Mouse (Mus musculus): Measurements from ENCODE around the gene Ccr1l1. TPM values are rescaled to one million over a fixed set of nuclear protein-coding genes. Genes with fewer than 3 reads are reported as not detected.
"Not testable (repeated sequence)": the region's sequence is repeated elsewhere in the genome, so short reads cannot be mapped to it uniquely, and the experiment has no call there.

The Ccr1l1 gene
- polyA plus RNA-seq, 1 experiment from 2014 or later: not detected

GRCm38 (mm10) chr9:123975630-123976029 is 2.6 kb downstream of the Ccr1l1 start:
- no peak for ATAC-seq (ENCODE audit: insufficient number of reproducible peaks, low FRiP score, low TSS enrichment, low read depth)
- Histone ChIP-seq H3K27ac (replicated peaks; ENCODE audit: low read depth, low read length) (no peak overlapping the region), H3K4me3 (ENCODE audit: low read depth, low read length) (no peak overlapping the region), H3K9ac (ENCODE audit: low read length) (no peak overlapping the region), H3K4me1 (ENCODE audit: control insufficient read depth, insufficient read depth, low read length) (no peaks in the 10 kb centered on the region), H3K4me2 (ENCODE audit: low read depth, severe bottlenecking) (no peak overlapping the region), H3K27me3 (ENCODE audit: control insufficient read depth, insufficient read depth, low read length) (no peaks in the 10 kb centered on the region), H3K9me3 (ENCODE audit: control insufficient read depth, low read length) (no peaks in the 10 kb centered on the region), H3K36me3 (ENCODE audit: control insufficient read depth, insufficient read depth, low read length) (no peaks in the 10 kb centered on the region)
- 72% methylated on average over 2 of the region's 2 CpGs for WGBS
- DNase-seq (ENCODE audit: low spot score): no peak

GRCm38 (mm10) chr9:123968290-123968912 is 9.8 kb downstream of the Ccr1l1 start, which contains the start of gene Ccr1:
Gene Ccr1, minus strand, starts transcription at chr9:123968692.
- no peaks in the 10 kb centered on the region for H3K9me3 ChIP-seq (ENCODE audit: control insufficient read depth, low read length)
- ATAC-seq (ENCODE audit: insufficient number of reproducible peaks, low FRiP score, low TSS enrichment, low read depth) (no peak), DNase-seq (ENCODE audit: low spot score) (no peak)
- no peak within 1 kb of the TSS for H3K27ac ChIP-seq (replicated peaks; ENCODE audit: low read depth, low read length)
- H3K36me3 ChIP-seq (ENCODE audit: control insufficient read depth, insufficient read depth, low read length): no peaks in the 10 kb centered on the region
- no peaks in the 10 kb centered on the region for H3K4me1 ChIP-seq (ENCODE audit: control insufficient read depth, insufficient read depth, low read length)
- no peaks in the 10 kb centered on the region for H3K27me3 ChIP-seq (ENCODE audit: control insufficient read depth, insufficient read depth, low read length)
- no peak within 1 kb of the TSS for H3K4me2 ChIP-seq (ENCODE audit: low read depth, severe bottlenecking)
- 75% methylated on average over 1 of the region's 1 CpGs for WGBS
- no peak within 1 kb of the TSS for H3K9ac ChIP-seq (ENCODE audit: low read length)
- no peak within 1 kb of the TSS for H3K4me3 ChIP-seq (ENCODE audit: low read depth, low read length)

GRCm38 (mm10) chr9:123966858-123967495 is 11.2 kb downstream of the Ccr1l1 start:
- not testable (repeated sequence) for H3K27ac ChIP-seq (replicated peaks; ENCODE audit: low read depth, low read length); H3K4me2 ChIP-seq (ENCODE audit: low read depth, severe bottlenecking); H3K9me3 ChIP-seq (ENCODE audit: control insufficient read depth, low read length); H3K36me3 ChIP-seq (ENCODE audit: control insufficient read depth, insufficient read depth, low read length); H3K9ac ChIP-seq (ENCODE audit: low read length); ATAC-seq (ENCODE audit: insufficient number of reproducible peaks, low FRiP score, low TSS enrichment, low read depth); H3K4me1 ChIP-seq (ENCODE audit: control insufficient read depth, insufficient read depth, low read length); H3K27me3 ChIP-seq (ENCODE audit: control insufficient read depth, insufficient read depth, low read length); DNase-seq (ENCODE audit: low spot score); H3K4me3 ChIP-seq (ENCODE audit: low read depth, low read length)
- 84% methylated on average over 1 of the region's 4 CpGs for WGBS

GRCm38 (mm10) chr9:123964776-123965175 is 13.4 kb downstream of the Ccr1l1 start:
- H3K9me3 ChIP-seq (ENCODE audit: control insufficient read depth, low read length): no peaks in the 10 kb centered on the region
- no peak overlapping the region for H3K27ac ChIP-seq (replicated peaks; ENCODE audit: low read depth, low read length)
- H3K36me3 ChIP-seq (ENCODE audit: control insufficient read depth, insufficient read depth, low read length): no peaks in the 10 kb centered on the region
- no peak overlapping the region for H3K9ac ChIP-seq (ENCODE audit: low read length)
- no peak overlapping the region for H3K4me3 ChIP-seq (ENCODE audit: low read depth, low read length)
- no peak for ATAC-seq (ENCODE audit: insufficient number of reproducible peaks, low FRiP score, low TSS enrichment, low read depth)
- 81% methylated on average over 3 of the region's 3 CpGs for WGBS
- no peaks in the 10 kb centered on the region for H3K4me1 ChIP-seq (ENCODE audit: control insufficient read depth, insufficient read depth, low read length)
- H3K27me3 ChIP-seq (ENCODE audit: control insufficient read depth, insufficient read depth, low read length): no peaks in the 10 kb centered on the region
- no peak overlapping the region for H3K4me2 ChIP-seq (ENCODE audit: low read depth, severe bottlenecking)
- DNase-seq (ENCODE audit: low spot score): no peak

GRCm38 (mm10) chr9:123960161-123960560 is 18.0 kb downstream of the Ccr1l1 start:
- Histone ChIP-seq H3K9ac (ENCODE audit: low read length) (no peak overlapping the region), H3K9me3 (ENCODE audit: control insufficient read depth, low read length) (no peaks in the 10 kb centered on the region), H3K4me2 (ENCODE audit: low read depth, severe bottlenecking) (no peak overlapping the region), H3K27ac (replicated peaks; ENCODE audit: low read depth, low read length) (no peak overlapping the region), H3K27me3 (ENCODE audit: control insufficient read depth, insufficient read depth, low read length) (no peaks in the 10 kb centered on the region), H3K4me1 (ENCODE audit: control insufficient read depth, insufficient read depth, low read length) (no peaks in the 10 kb centered on the region), H3K36me3 (ENCODE audit: control insufficient read depth, insufficient read depth, low read length) (no peaks in the 10 kb centered on the region), H3K4me3 (ENCODE audit: low read depth, low read length) (no peak overlapping the region)
- WGBS: 71% methylated on average over 1 of the region's 1 CpGs
- DNase-seq (ENCODE audit: low spot score): no peak
- no peak for ATAC-seq (ENCODE audit: insufficient number of reproducible peaks, low FRiP score, low TSS enrichment, low read depth)

- no peak for DNase-seq (ENCODE audit: low spot score)
- H3K4me2 ChIP-seq (ENCODE audit: low read depth, severe bottlenecking): no peak overlapping the region
- ATAC-seq (ENCODE audit: insufficient number of reproducible peaks, low FRiP score, low TSS enrichment, low read depth): no peak
- H3K27me3 ChIP-seq (ENCODE audit: control insufficient read depth, insufficient read depth, low read length): no peaks in the 10 kb centered on the region
- H3K9me3 ChIP-seq (ENCODE audit: control insufficient read depth, low read length): no peaks in the 10 kb centered on the region
- WGBS: 79% methylated on average over 3 of the region's 3 CpGs
- no peaks in the 10 kb centered on the region for H3K36me3 ChIP-seq (ENCODE audit: control insufficient read depth, insufficient read depth, low read length)
- H3K27ac ChIP-seq (replicated peaks; ENCODE audit: low read depth, low read length): no peak overlapping the region
- H3K9ac ChIP-seq (ENCODE audit: low read length): no peak overlapping the region
- H3K4me3 ChIP-seq (ENCODE audit: low read depth, low read length): no peak overlapping the region
- H3K4me1 ChIP-seq (ENCODE audit: control insufficient read depth, insufficient read depth, low read length): no peaks in the 10 kb centered on the region
Observed at GRCm38 (mm10) chr9:123957911-123958413, 20.2 kb downstream of the Ccr1l1 start.

- DNase-seq (ENCODE audit: low spot score) (no peak), ATAC-seq (ENCODE audit: insufficient number of reproducible peaks, low FRiP score, low TSS enrichment, low read depth) (no peak)
- Histone ChIP-seq H3K36me3 (ENCODE audit: control insufficient read depth, insufficient read depth, low read length) (no peaks in the 10 kb centered on the region), H3K4me3 (ENCODE audit: low read depth, low read length) (no peak overlapping the region), H3K27me3 (ENCODE audit: control insufficient read depth, insufficient read depth, low read length) (no peaks in the 10 kb centered on the region), H3K9ac (ENCODE audit: low read length) (no peak overlapping the region), H3K4me1 (ENCODE audit: control insufficient read depth, insufficient read depth, low read length) (no peaks in the 10 kb centered on the region), H3K27ac (replicated peaks; ENCODE audit: low read depth, low read length) (no peak overlapping the region), H3K4me2 (ENCODE audit: low read depth, severe bottlenecking) (no peak overlapping the region), H3K9me3 (ENCODE audit: control insufficient read depth, low read length) (no peaks in the 10 kb centered on the region)
- 72% methylated on average over 1 of the region's 1 CpGs for WGBS
Observed at GRCm38 (mm10) chr9:123956892-123957291, 21.3 kb downstream of the Ccr1l1 start.

- no peaks in the 10 kb centered on the region for H3K27me3 ChIP-seq (ENCODE audit: control insufficient read depth, insufficient read depth, low read length)
- H3K9me3 ChIP-seq (ENCODE audit: control insufficient read depth, low read length): no peaks in the 10 kb centered on the region
- H3K4me2 ChIP-seq (ENCODE audit: low read depth, severe bottlenecking): no peak overlapping the region
- H3K4me1 ChIP-seq (ENCODE audit: control insufficient read depth, insufficient read depth, low read length): no peaks in the 10 kb centered on the region
- H3K9ac ChIP-seq (ENCODE audit: low read length): no peak overlapping the region
- H3K4me3 ChIP-seq (ENCODE audit: low read depth, low read length): no peak overlapping the region
- ATAC-seq (ENCODE audit: insufficient number of reproducible peaks, low FRiP score, low TSS enrichment, low read depth): no peak
- DNase-seq (ENCODE audit: low spot score): no peak
- 74% methylated on average over 2 of the region's 2 CpGs for WGBS
- H3K27ac ChIP-seq (replicated peaks; ENCODE audit: low read depth, low read length): no peak overlapping the region
- no peaks in the 10 kb centered on the region for H3K36me3 ChIP-seq (ENCODE audit: control insufficient read depth, insufficient read depth, low read length)
Observed at GRCm38 (mm10) chr9:123953551-123953950, 24.7 kb downstream of the Ccr1l1 start.
